Mouse (Mus musculus) limb, embryonic 11.5 days (tissue): Measurements from ENCODE around the gene Rasa4. TPM values are rescaled to one million over a fixed set of nuclear protein-coding genes. Genes with fewer than 3 reads are reported as not detected.
"Not testable (repeated sequence)": the region's sequence is repeated elsewhere in the genome, so short reads cannot be mapped to it uniquely, and the experiment has no call there.

Source experiments
- ATAC-seq: fragments of 200-750 bp; cut with Nextera tagmentation; 2 replicates; pipeline ENCODE4 v1.8.0; 2017; ENCODE audit warnings: low read depth; ENCODE audit not compliant: insufficient number of reproducible peaks, low FRiP score, low TSS enrichment
- DNase-seq: peaks from one replicate; pipeline ENCODE4 v3.0.0-alpha.2; 2015; ENCODE audit warnings: low spot score
- H3K27ac ChIP-seq: fragments of 300-500 bp; sonication (generic); replicated peaks from 2 replicates; pipeline ENCODE4 v1.5.1; 2014; ENCODE audit warnings: low read depth, mild to moderate bottlenecking, low read length
- H3K27me3 ChIP-seq: fragments of 300-500 bp; sonication (generic); 2 replicates; pipeline ENCODE4 v1.6.1; 2014; ENCODE audit warnings: mild to moderate bottlenecking, low read length, mixed read lengths; ENCODE audit not compliant: control insufficient read depth, insufficient read depth
- H3K36me3 ChIP-seq: fragments of 300-500 bp; sonication (generic); 2 replicates; pipeline ENCODE4 v1.6.1; 2014; ENCODE audit warnings: mild to moderate bottlenecking, low read length, moderate library complexity, mixed read lengths; ENCODE audit not compliant: control insufficient read depth, insufficient read depth
- H3K4me1 ChIP-seq: fragments of 300-500 bp; sonication (generic); 2 replicates; pipeline ENCODE4 v1.6.1; 2014; ENCODE audit warnings: low read length, mixed read lengths; ENCODE audit not compliant: control insufficient read depth, insufficient read depth
- H3K4me2 ChIP-seq: fragments of 300-500 bp; sonication (generic); 2 replicates; pipeline ENCODE4 v1.6.1; 2014; ENCODE audit warnings: low read depth, mild to moderate bottlenecking, moderate library complexity; ENCODE audit not compliant: severe bottlenecking
- H3K4me3 ChIP-seq: fragments of 300-500 bp; sonication (generic); 2 replicates; pipeline ENCODE4 v1.5.1; 2014; ENCODE audit warnings: low read depth, low read length
- H3K9ac ChIP-seq: fragments of 300-500 bp; sonication (generic); 2 replicates; pipeline ENCODE4 v1.6.1; 2014; ENCODE audit warnings: mild to moderate bottlenecking, low read length
- H3K9me3 ChIP-seq: fragments of 300-500 bp; sonication (generic); 2 replicates; pipeline ENCODE4 v1.6.1; 2016; ENCODE audit warnings: low read length; ENCODE audit not compliant: control insufficient read depth
- WGBS: fragments of 180-500 bp; shearing (Covaris S2); extraction: QIAGEN DNeasy Blood & Tissue Kit; methylation state at CpG from one replicate; pipeline ENCODE4 v1.1.7; 2014; 5-methylcytosine and 5-hydroxymethylcytosine counted together
- microRNA-seq: library from miRNA; unstranded; fragments of <30 nt; microRNA quantifications from one replicate; pipeline ENCODE4, GENCODE M21; 2016
- polyA plus RNA-seq: library from polyadenylated mRNA; unstranded; fragments of >200 nt; fragmentation: Nextera tagmentation; extraction: Ambion mirVana; gene quantifications from 2 replicates; pipeline ENCODE4 v1.2.1, GENCODE M21; 2014

The Rasa4 gene
- polyA plus RNA-seq, 1 experiment from 2014 or later: 4.4 TPM

- DNase-seq (no peak), ATAC-seq (no peak)
- Histone ChIP-seq H3K27me3 (no peaks in the 10 kb centered on the region), H3K4me1 (no peaks in the 10 kb centered on the region), H3K4me3 (no peak overlapping the region), H3K9ac (no peak overlapping the region), H3K4me2 (no peak overlapping the region), H3K27ac (no peak overlapping the region), H3K36me3 (no peaks in the 10 kb centered on the region), H3K9me3 (no peaks in the 10 kb centered on the region)
- 82% methylated on average over 8 of the region's 8 CpGs for WGBS
Observed at GRCm38 (mm10) chr5:136152365-136152764, 68.6 kb downstream of the Rasa4 start.

- no peak for ATAC-seq
- Histone ChIP-seq H3K4me2 (no peak overlapping the region), H3K27me3 (no peaks in the 10 kb centered on the region), H3K36me3 (no peaks in the 10 kb centered on the region), H3K9me3 (no peaks in the 10 kb centered on the region), H3K4me1 (no peaks in the 10 kb centered on the region), H3K27ac (no peak overlapping the region), H3K9ac (no peak overlapping the region), H3K4me3 (no peak overlapping the region)
- DNase-seq: no peak
- WGBS: 87% methylated on average over 5 of the region's 5 CpGs
Observed at GRCm38 (mm10) chr5:136155399-136155798, 71.7 kb downstream of the Rasa4 start.

- H3K27ac ChIP-seq, ATAC-seq, DNase-seq, H3K4me1 ChIP-seq, H3K9ac ChIP-seq, H3K9me3 ChIP-seq, H3K4me3 ChIP-seq, H3K4me2 ChIP-seq, H3K27me3 ChIP-seq, H3K36me3 ChIP-seq: not testable (repeated sequence)
- WGBS: 86% methylated on average over 11 of the region's 12 CpGs
Observed at GRCm38 (mm10) chr5:136160084-136160483, 76.4 kb downstream of the Rasa4 start.

Small RNAs within 50 kb of the gene (microRNA-seq; reads per million reads assigned to microRNA genes)
- gene Mir7035: not detected

Other genes with a start within 250 kb of the Rasa4 start
- gene Hspb1, start 196.0 kb upstream of the Rasa4 start, polyA plus RNA-seq: 30.7 and 35.4 TPM in 2 replicates
- gene Ywhag, start 149.3 kb upstream of the Rasa4 start, polyA plus RNA-seq: 98.2 and 105 TPM in 2 replicates
- gene Ssc4d, start 109.4 kb upstream of the Rasa4 start, polyA plus RNA-seq: 4.6 and 5.7 TPM in 2 replicates
- gene Zp3, start 103.8 kb upstream of the Rasa4 start, polyA plus RNA-seq: not detected in 2 replicates
- 32.3 and 33.8 TPM in 2 replicates for gene Dtx2, start 89.1 kb upstream of the Rasa4 start, polyA plus RNA-seq
- gene Upk3b, start 45.4 kb upstream of the Rasa4 start, polyA plus RNA-seq: 0.18 and 0.67 TPM in 2 replicates
- gene Upk3bl, start 29.4 kb upstream of the Rasa4 start, polyA plus RNA-seq: 4.0 TPM in 2 replicates
- 274 and 281 TPM in 2 replicates for gene Polr2j, start 32.7 kb downstream of the Rasa4 start, polyA plus RNA-seq
- 50.5 TPM in 2 replicates for gene Lrwd1, start 52.2 kb downstream of the Rasa4 start, polyA plus RNA-seq
- 23.9 and 24.7 TPM in 2 replicates for gene Alkbh4, start 52.2 kb downstream of the Rasa4 start, polyA plus RNA-seq
- gene Orai2, start 86.8 kb downstream of the Rasa4 start, polyA plus RNA-seq: 4.5 and 5.6 TPM in 2 replicates
- 79.9 and 85.0 TPM in 2 replicates for gene Prkrip1, start 115.0 kb downstream of the Rasa4 start, polyA plus RNA-seq
- gene Sh2b2, start 162.6 kb downstream of the Rasa4 start, polyA plus RNA-seq: 10.2 and 12.0 TPM in 2 replicates